Mouse (Mus musculus) central nervous system, embryonic 14 days (tissue): Measurements from ENCODE around the gene Prdm16. TPM values are rescaled to one million over a fixed set of nuclear protein-coding genes. Genes with fewer than 3 reads are reported as not detected.

Experiments used
- polyA plus RNA-seq: library from polyadenylated mRNA; depleted of rRNA; stranded (reverse); fragments of >200 nt; gene quantifications from 2 replicates; pipeline ENCODE4 v1.2.3, GENCODE M21; 2012; rRNA removed

The Prdm16 gene
- polyA plus RNA-seq, result 8.4 and 8.9 TPM in 2 replicates

GRCm38 (mm10) chr4:154636721-154637311 is at the start of gene Prdm16:
Gene Prdm16, minus strand, starts transcription at chr4:154636873.

DNA sequence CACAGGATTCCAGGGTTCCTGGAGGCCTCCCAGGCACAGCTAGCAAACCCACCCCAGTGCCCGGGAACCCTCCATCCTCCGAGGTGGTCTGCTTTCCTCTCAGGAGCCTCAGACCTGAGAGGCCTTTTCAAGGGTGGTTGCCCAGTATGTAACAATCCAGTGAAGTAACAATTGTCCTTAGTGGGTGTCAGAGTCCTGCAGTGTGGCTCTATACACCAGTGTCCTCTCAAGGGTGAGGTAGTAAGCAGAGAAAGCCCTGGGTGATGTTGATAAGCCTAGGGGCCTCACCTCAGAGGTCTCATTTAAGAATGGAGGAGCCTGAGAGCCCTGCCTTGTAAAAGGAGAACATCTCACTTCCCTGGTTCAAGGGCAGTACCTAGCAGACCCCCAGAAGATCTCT is 31.1 kb upstream of the Prdm16 start, which contains the start of gene Actrt2:
TSS of gene Actrt2 (minus strand) at position 101 of the 400 bp plus-strand sequence.

DNA sequence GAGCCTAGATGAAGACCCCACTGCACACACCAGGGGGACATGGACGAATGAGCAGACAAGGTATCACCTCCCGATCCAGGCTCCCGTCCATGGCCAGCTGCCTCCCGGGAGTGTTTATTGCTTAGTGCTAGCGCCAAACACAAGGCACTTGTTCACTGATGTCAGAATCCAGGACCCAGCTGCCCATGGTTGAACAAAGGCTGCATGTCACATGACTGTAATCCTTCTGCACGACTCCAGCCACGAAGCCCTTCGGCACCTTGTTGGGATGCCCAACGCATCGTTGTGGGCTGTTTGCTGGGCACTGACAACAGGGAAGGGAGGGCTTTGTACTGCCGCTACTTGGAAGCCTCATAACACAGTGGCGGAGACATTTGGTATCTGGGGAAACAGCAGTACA is 300.9 kb downstream of the Prdm16 start, which contains the start of gene B230104I21Rik:
TSS of gene B230104I21Rik (plus strand) at position 367 of the 400 bp plus-strand sequence.

DNA sequence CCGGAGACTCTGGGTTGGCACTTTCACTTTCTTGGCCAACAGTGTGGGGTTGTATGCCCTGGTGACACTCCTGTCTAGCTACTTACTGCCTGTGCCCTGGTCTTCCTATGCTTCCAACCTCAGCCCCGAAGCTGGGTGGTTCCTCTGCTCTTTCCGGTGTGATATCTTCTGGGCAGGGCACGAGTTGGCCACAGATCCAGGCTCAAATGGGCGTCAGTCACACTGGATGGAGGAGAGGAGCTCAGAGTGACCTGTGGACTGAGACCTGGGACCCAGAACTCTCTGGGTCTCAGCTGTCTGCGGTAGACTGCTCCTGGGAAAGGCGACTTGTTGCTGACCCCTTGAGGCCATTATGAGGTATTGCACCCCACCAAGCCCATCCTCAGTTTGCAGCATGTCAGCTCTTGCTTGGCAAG is 335.2 kb downstream of the Prdm16 start, which contains the start of gene Arhgef16:
TSS of gene Arhgef16 (minus strand) at position 211 of the 416 bp plus-strand sequence.

Other genes starting within 250 kb of the Prdm16 start
- not detected in 2 replicates for gene Actrt2, start 31.0 kb upstream of the Prdm16 start, polyA plus RNA-seq
- 0.55 and 0.69 TPM in 2 replicates for gene Ttc34, start 200.6 kb upstream of the Prdm16 start, polyA plus RNA-seq
- gene Mmel1, start 232.7 kb upstream of the Prdm16 start, polyA plus RNA-seq, result 0.28 and 0.33 TPM in 2 replicates